Mouse (Mus musculus): ENCODE results near the gene Rcn3. TPM values are rescaled to one million over a fixed set of nuclear protein-coding genes. Genes with fewer than 3 reads are reported as not detected.
"Not testable (repeated sequence)": the region's sequence is repeated elsewhere in the genome, so short reads cannot be mapped to it uniquely, and the experiment has no call there.

The Rcn3 gene
- total RNA-seq, 2 experiments from 2014 or later, result 4.9 to 5.6 TPM

GRCm38 (mm10) chr7:45129776-45130512 lies 37.9 kb upstream of the Rcn3 start:
- H3K27ac ChIP-seq, result peak overlapping the region; percentile 80
- H3K4me3 ChIP-seq, result peak overlapping the region; percentile 53
- no peak for TF ChIP-seq CTCF (IDR thresholded peaks at IDR 0.05)
- intact Hi-C loops (cut with DNase I), result loop anchor here (2.0 to 10.0 kb wide), 3 partner anchors 25 to 275 kb away; partner anchors contain the start of genes Aldh16a1, Pih1d1 and Pnkp
- no peak for DNase-seq (ENCODE audit: extremely low spot score in 1 of 2, low spot score in 2 of 2)

- H3K27ac ChIP-seq, result peak overlapping the region; percentile 80
- no peak for TF ChIP-seq CTCF (IDR thresholded peaks at IDR 0.05)
- intact Hi-C loops (cut with DNase I), result loop anchor here (2.0 to 10.0 kb wide), 3 partner anchors 25 to 275 kb away; partner anchors contain the start of genes Aldh16a1, Pih1d1 and Pnkp
- peak overlapping the region; percentile 53 for H3K4me3 ChIP-seq
- no peak for DNase-seq (ENCODE audit: extremely low spot score in 1 of 2, low spot score in 2 of 2)
These were observed 37.3 kb upstream of the Rcn3 start for GRCm38 (mm10) chr7:45129318-45129717.

- TF ChIP-seq CTCF (IDR thresholded peaks at IDR 0.05), result peak; percentile 72
- DNase-seq (ENCODE audit: extremely low spot score in 1 of 2, low spot score in 2 of 2), result peak; percentile 98 to 99
- Histone ChIP-seq H3K27ac (peak within 1 kb of the TSS; percentile 93), H3K4me3 (peak within 1 kb of the TSS; percentile 85)
- intact Hi-C loops (cut with DNase I), result loop anchor here (2.0 to 10.0 kb wide), 3 partner anchors 26 to 274 kb away; partner anchors contain the start of genes Aldh16a1, Pih1d1 and Pnkp
These were observed 36.7 kb upstream of the Rcn3 start, which contains the start of gene Rpl13a for GRCm38 (mm10) chr7:45128624-45129246. Gene Rpl13a, minus strand, starts transcription at chr7:45128761.

GRCm38 (mm10) chr7:45127700-45128224 lies 35.7 kb upstream of the Rcn3 start:
- Histone ChIP-seq H3K27ac (peak overlapping the region; percentile 93), H3K4me3 (peak overlapping the region; percentile 85)
- no peak for TF ChIP-seq CTCF (IDR thresholded peaks at IDR 0.05)
- DNase-seq (ENCODE audit: extremely low spot score in 1 of 2, low spot score in 2 of 2), result no peak
- intact Hi-C loops (cut with DNase I), result loop anchor here (2.0 to 10.0 kb wide), 3 partner anchors 27 to 273 kb away; partner anchors contain the start of genes Aldh16a1, Pih1d1 and Pnkp

- DNase-seq (ENCODE audit: extremely low spot score in 1 of 2, low spot score in 2 of 2), result no peak
- peak; percentile 31 for TF ChIP-seq CTCF (IDR thresholded peaks at IDR 0.05)
- peak overlapping the region; percentile 93; the same call in 1 of the 2 replicates for H3K27ac ChIP-seq
- intact Hi-C loops (cut with DNase I), result loop anchor here (10.0 kb wide), 1 partner anchor 272 kb away; the partner anchor contains the start of gene Pnkp
- peak overlapping the region; percentile 85 for H3K4me3 ChIP-seq
These were observed 35.1 kb upstream of the Rcn3 start for GRCm38 (mm10) chr7:45126844-45127699.

GRCm38 (mm10) chr7:45126147-45126843 lies 34.3 kb upstream of the Rcn3 start:
- Histone ChIP-seq H3K4me3 (no peak overlapping the region), H3K27ac (no peak overlapping the region)
- no peak for DNase-seq (ENCODE audit: extremely low spot score in 1 of 2, low spot score in 2 of 2)
- no peak for TF ChIP-seq CTCF (IDR thresholded peaks at IDR 0.05)
- intact Hi-C loops (cut with DNase I), result loop anchor here (10.0 kb wide), 1 partner anchor 271 kb away; the partner anchor contains the start of gene Pnkp

GRCm38 (mm10) chr7:45125649-45126048 lies 33.6 kb upstream of the Rcn3 start:
- not testable (repeated sequence) for H3K27ac ChIP-seq; DNase-seq (ENCODE audit: extremely low spot score in 1 of 2, low spot score in 2 of 2); H3K4me3 ChIP-seq
- intact Hi-C loops (cut with DNase I), result loop anchor here (10.0 kb wide), 1 partner anchor 271 kb away; the partner anchor contains the start of gene Pnkp

- Histone ChIP-seq H3K27ac (no peak overlapping the region), H3K4me3 (no peak overlapping the region)
- TF ChIP-seq CTCF (IDR thresholded peaks at IDR 0.05), result peak; percentile 36
- intact Hi-C loops (cut with DNase I), result loop anchor here (10.0 kb wide), 1 partner anchor 270 kb away; the partner anchor contains the start of gene Pnkp
- no peak for DNase-seq (ENCODE audit: extremely low spot score in 1 of 2, low spot score in 2 of 2)
These were observed 33.2 kb upstream of the Rcn3 start for GRCm38 (mm10) chr7:45125144-45125600.

GRCm38 (mm10) chr7:45124224-45125143 lies 32.5 kb upstream of the Rcn3 start, which contains the start of gene Rps11:
Gene Rps11, minus strand, starts transcription at chr7:45124439.
- Histone ChIP-seq H3K27ac (peak within 1 kb of the TSS; percentile 92), H3K4me3 (peak within 1 kb of the TSS; percentile 96)
- intact Hi-C loops (cut with DNase I), result loop anchor here (10.0 kb wide), 1 partner anchor 270 kb away; the partner anchor contains the start of gene Pnkp
- peak; percentile 99 for DNase-seq (ENCODE audit: extremely low spot score in 1 of 2, low spot score in 2 of 2)
- TF ChIP-seq CTCF (IDR thresholded peaks at IDR 0.05), result no peak

Data from left cerebral cortex, adult 2 months (tissue).